Mouse (Mus musculus) adrenal gland, postnatal 4 days (tissue): Measurements from ENCODE around the gene Spaca4. TPM values are rescaled to one million over a fixed set of nuclear protein-coding genes. Genes with fewer than 3 reads are reported as not detected.

Experiments used
- DNase-seq, 2 experiments: peaks; one replicate each; pipeline ENCODE4 v3.0.0; 2021 to 2022; ENCODE audit warnings: low spot score in 2 of 2, mixed read lengths in 2 of 2
- total RNA-seq, 2 experiments: library from RNA; stranded (reverse); gene quantifications; 2 replicates each; pipeline ENCODE4 v1.2.3; 2021

The Spaca4 gene
- total RNA-seq, 2 experiments from 2014 or later = not detected

DNA sequence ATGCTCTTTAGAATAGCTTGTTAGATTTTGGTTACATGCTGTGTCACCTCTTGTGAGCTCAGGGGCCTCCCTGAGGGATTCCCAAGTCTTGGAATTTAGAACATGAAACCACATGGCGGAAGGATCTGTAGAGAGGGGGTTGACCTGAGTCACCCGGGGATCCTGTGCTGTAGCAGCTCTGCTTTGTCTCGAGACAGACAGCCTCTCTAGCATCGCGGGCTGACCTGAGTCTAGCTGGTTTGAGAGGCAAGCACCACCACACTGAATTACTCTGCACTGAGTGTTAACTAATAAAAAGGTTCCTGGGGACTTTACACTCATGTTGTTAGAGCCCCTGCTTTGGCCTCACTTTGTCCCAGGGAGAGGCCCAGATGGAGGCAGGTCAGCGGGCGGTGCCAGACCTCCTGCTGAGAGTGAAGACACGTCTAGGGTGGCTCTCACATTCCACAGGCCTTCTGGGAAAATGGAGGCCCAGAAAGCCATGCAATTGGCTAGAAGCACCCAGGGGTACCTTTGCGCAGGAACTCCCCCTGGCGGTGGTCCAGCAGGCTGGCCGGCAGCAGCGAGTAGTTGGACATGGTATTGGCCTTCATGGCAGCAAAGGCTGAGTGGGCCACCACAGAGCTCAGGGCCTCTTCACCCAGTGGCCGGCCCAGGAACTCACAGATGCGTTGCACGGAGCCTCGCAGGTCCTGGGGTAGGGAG, 5.3 kb upstream of the Spaca4 start:
- DNase-seq = no peak

DNA sequence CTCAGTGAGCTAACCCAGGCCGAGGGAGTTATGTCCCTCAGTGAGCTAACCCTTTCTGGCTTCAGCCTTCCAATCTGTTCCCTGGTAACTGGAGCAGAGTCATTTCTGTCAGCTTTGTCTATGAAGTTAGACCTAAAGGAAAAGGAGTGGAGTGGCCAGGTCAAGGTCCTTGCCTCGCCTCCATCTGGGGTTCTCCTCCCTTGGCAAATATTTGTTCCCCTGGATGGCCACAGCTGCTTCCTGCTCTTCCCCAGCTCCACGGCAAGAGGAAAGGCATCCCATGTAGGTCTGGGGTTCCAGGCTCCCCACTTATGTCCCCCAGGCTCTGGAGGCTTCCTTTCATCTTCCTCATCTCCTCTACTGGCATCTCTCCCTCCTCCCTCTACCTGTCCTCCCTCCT, 2.0 kb upstream of the Spaca4 start:
- no peak for DNase-seq

DNA sequence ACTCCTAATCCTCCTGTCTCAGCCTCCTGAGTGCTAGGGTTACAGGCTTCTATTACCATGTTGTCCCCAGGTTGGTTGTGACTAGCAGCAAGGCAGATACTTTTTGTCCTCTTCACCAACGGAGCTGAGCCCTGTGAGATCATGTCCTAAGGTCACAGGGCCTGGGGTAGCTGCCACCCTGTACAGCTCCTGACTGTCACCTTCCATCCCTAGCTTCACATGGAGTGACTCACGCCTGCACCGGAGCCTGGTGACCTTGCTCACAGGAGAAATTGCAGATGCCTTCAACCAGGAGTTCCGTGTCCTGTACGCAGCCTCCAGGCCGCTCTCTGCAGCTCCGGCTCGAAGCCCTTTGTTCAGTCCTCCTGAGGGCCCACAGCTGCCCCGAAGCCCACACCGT, 806 bp upstream of the Spaca4 start:
- DNase-seq = no peak

DNA sequence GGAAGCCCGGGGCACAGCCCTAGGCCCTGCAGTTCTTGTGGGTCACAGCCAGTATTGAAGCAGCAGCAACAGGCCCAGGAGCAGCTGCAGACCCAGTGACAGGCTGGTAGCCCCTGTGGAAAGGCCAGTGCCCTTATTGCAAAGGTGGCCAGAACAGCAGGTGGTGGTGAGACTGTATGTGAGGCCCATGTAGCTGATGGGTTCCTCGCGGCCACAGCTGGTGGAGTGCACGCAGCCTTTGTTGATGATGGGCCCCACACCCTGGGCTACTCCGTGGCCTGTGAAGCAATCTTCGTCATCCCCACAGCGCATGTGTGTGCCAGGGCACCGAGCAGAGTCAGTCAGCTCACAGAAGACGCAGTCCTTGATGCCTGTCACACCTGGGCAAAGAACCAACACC, 462 bp downstream of the Spaca4 start:
- no peak for DNase-seq

DNA sequence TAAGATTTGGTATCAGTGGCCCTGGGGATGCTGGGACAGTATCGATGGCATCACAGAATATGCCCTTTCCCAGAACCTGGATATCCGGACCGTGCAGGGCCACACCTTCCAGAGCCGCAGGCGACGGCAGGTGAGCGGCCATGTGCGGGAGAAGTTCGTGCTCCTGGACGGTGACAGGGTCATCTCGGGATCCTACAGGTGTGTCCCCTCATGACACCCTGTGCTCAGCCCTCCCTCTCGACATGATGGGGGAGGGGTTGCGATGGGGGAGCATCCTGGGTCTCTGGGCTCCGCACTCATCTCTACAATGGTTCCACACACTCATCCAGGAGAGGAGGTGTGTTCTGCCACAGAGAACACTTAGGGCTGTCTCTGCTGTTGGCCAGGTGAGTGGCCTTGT, 1.8 kb downstream of the Spaca4 start:
- no peak for DNase-seq

DNA sequence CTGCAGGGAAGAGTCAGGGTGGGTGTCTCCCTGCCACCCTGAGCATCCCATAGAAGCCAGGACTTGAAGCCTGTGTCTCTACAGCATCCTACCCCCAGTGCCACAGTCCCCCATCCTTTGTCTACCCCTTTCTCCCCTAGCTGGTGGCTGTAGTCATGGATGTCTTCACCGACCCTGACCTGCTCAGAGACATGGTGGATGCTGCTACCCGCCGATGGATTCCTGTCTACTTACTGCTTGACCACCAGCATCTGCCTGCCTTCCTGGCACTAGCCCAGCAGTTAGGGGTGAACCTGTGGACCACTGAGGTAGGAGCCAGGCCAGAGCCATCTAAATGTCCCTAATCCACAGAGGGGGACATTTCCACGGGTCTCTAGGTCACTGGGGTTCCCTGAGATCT, 2.3 kb downstream of the Spaca4 start:
- no peak for DNase-seq

DNA sequence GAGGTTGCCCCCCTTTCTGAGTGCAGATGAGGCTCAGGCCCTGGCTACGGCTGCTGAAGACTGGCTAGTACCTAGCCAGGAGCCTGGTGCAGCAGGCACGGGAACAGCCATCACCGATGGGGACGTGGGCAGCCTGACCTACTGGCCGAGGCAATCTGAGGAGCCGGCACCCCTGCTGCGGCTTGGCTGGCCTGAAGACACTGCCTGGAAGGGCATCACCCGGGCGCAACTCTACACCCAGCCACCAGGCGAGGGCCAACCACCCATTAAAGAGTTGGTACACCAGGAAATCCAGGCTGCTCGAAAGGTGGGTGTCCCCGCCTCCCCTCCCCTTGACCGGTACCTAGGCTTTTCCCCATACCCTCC, 3.3 kb downstream of the Spaca4 start:
- DNase-seq = no peak

DNA sequence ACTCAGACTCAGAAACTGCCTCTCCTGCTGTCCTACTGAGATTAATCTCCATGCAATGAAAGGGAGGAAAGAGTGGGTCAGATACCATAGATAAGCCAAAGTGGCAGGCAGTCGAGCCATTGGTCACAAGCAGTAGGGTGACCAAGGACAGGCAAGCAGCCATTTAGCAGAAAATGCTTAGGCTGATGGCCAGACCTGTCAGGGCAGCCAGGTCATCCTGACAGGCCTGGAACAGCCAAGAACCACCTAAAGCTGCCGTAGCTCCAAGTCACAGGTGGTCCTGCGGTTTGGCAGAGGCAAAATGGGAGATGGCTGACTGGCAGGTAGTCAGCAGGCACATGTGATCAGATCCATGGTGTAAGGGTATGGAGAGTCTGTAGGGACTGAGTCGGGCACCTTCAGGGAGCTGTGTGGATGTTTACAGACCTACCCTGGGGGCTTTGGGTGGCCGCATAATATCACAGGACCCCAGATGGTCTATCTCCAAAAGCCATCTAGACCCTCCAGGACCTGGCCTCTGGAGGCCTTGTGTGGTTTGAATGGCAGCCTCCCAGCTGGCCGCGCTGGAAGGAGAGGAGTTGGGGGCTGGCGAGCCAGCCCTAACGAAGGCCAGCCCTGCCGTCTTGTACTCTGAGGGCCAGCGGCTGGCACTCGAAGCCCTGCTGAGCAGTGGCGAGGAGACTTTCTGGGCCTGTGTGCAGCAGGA, 3.8 kb downstream of the Spaca4 start:
- DNase-seq = no peak

DNA sequence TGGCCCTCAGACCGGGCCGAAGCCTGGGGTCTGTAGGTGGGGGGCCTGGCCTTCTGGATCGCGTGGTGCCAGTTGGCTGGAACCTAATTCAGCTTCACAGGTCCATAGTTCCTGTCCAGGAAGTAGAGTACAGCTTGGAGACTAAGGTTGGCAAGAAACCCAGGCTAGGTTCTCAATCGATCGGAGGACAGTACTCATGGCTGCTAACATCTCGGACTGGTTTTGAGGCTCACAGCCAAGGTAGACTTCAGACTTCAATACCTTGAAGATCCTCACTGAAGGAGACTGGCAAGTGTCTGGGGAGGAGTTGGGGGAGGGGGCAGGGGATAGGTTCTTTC, 4.4 kb downstream of the Spaca4 start:
- no peak for DNase-seq

DNA sequence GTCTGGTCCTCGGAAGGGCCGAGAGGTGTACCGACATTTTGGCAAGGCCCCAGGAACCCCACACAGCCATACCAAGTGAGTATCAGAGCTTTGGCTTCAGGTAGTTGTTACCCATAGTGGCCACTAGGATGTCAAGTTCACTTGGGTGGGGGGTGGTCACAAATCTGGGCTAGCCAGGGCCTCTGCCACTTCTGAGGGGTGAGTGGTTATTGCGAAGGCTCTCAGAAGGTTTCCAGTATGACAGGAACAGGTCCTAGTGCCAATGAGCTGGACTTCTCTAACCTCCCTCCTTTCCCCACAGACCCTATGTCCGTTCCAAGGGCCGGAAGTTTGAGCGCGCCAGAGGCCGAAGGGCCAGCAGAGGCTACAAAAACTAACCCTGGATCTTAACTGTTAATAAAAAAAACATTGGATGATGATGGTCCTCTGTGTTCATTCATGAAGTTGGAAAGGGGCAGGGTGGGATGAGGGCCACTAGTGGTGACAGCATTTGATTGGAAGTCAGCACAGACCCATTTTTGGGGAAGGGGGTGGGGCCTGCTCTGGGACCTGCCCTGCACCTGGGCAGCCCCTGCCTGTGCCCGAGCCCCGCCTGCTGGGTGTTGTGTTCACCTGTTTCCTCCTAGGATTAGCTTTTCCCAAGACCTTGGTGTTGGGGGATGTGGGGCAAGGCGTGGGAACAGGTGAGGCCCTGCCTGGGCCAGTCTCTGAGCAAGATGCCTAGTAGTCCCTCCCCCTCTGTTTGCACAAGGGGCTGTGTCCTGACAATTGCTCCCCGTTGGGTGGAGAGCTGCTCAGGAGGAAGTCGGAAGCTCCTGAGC, 5.0 kb downstream of the Spaca4 start, which contains the start of gene Fam83e:
Gene Fam83e, plus strand, starts transcription at position 800 of the 821 bp plus-strand sequence.
- no peak for DNase-seq

DNA sequence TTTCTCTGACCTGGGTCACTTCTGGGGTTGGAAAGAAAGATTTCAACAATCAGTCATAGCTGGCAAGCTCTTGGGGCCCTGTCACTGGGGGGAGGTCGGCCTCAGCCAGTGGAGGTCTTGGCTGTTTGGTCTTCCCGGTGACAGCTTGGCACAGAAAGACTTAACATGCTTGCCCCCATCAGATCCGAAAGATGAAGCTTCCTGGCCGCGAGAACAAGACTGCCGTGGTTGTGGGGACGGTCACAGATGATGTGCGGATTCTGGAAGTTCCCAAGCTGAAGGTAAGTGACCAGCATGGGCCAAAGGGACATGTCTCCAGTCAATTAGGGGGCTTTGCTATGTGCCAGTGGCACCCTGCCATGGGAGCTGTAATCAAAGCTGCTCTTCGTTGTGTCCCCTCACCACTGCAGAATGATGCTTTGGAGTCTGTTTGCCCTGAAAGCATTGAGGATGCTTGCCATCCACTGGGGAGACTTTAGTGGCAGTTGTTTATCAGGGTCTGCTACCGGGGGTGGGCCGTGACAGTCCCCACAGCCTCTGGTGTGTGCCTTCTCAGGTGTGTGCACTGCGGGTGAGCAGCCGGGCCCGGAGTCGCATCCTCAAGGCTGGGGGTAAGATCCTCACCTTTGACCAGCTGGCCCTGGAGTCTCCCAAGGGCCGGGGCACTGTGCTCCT, 5.7 kb downstream of the Spaca4 start:
- no peak for DNase-seq

DNA sequence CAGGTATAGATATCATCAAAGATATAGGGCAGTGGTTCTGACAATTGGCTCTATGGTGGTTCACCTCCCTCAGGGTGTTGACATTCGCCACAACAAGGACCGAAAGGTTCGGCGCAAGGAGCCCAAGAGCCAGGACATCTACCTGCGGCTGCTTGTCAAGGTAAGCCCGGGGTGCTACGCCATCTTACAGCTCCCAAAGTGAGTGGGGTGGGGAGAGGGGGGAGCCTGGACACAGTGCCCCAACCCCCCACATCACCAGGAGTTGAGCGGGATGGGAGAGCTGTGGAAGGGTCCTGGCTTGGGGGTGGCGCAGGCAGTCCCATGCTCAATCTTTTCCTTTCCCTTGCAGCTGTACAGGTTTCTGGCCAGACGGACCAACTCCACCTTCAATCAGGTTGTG, 6.4 kb downstream of the Spaca4 start:
- DNase-seq = peak in 1 of 2 experiments; percentile 2

DNA sequence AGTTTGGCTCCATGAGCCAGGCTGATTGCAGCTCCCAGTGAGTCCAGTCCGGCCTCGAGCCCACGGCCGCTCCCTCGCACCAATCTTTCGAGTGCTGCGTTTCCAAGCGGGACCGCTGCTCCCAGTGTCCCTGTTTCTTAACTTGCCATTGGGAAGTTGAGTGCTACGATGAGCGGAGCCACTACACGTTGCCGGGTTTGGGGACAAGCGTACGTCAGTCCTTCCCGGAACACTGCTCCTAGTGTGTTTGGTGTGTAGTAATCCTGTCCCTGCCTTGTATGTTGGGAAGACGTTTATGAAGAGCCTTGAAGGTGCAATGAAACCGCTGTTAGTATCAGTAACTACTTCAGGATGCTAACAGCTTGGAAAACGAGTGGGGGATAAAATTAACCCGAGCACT, 7.3 kb downstream of the Spaca4 start:
- DNase-seq = no peak

DNA sequence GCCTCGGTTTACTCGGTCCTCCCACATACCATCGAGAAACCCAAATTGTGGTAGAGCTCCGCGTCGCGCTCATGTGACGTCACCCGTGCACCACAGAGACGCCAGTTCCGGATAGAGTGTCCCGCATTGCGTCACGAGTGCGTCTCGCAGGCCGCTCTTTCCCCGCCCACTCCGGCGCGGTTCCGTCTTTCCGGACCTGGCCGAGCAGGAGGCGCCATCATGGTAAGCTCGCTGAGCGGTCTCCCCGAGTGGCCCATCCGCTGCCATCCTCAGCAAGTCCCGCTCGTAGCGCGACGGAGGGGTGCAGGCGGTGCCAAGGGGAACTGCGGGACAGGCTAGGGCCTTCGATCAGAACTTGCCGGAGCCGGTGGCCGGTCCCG, 7.7 kb downstream of the Spaca4 start, which contains the start of gene Sphk2:
Gene Sphk2, minus strand, starts transcription at position 85 of the 380 bp plus-strand sequence.
- peak; percentile 93 to 96 for DNase-seq

DNA sequence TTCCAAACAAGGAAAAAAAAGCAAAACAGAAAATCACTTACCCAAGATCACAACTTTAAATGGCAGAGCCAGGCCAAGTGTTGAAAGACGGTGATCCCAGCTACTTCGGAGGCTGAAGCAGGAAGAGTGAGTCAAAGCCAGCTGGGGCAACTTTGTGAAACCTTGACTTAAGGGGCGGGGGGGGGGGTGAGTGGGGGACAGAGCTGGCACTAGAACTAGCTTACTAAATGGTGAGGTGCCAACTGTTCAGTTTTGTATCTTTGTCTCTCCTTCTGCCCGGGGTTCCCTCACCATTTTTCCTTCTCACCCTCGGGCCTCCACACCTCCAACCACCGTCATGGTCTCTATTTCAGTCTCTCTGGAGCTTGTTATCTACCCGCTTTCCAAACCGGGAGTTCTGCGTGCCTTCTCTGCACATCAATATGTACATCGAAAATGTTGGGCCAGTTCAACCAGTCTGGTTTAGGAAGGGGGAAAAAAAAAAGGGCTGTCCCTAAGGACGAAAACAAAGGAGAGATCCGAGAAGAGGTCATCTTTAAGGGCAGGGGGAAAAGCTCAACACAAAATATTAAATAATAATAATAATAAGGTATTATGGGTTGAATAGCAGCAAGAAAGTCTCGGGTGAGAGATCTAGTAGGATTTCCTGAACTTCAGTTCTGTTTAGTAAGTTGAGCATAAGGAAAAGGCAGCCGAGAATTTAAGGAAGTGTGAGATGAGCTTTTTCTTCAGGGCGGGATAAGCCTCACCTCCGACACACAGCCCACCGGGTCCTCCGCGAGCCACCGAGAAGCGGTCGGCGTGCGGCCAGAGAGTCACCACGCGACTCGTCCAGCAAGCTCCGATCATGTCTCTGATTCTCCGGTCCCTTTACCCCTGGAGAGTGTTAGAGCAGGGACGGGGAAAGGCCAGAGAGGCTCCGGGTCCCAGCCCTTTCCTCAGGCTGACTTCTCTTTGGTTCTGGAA, 8.4 kb downstream of the Spaca4 start:
- peak in 1 of 2 experiments; percentile 2 for DNase-seq

DNA sequence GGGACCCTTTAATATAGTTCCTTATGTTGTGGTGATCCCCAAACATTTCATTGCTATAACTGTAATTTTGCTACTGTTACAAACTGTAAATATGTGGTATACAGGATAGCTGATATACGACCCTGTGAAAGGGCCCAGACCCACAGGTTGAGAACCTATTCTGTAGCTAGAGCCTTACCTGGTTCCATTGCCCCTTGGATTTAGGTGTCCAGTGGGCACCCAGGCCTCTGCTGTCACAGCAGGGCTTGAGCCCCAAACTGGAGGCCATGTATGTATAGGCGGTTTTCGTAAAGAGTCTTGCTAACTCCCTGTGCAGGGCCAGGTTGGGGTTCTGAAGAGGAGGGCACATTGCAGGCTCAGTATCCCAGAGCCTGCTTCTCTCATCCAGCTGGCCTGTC, 9.2 kb downstream of the Spaca4 start:
- no peak for DNase-seq

DNA sequence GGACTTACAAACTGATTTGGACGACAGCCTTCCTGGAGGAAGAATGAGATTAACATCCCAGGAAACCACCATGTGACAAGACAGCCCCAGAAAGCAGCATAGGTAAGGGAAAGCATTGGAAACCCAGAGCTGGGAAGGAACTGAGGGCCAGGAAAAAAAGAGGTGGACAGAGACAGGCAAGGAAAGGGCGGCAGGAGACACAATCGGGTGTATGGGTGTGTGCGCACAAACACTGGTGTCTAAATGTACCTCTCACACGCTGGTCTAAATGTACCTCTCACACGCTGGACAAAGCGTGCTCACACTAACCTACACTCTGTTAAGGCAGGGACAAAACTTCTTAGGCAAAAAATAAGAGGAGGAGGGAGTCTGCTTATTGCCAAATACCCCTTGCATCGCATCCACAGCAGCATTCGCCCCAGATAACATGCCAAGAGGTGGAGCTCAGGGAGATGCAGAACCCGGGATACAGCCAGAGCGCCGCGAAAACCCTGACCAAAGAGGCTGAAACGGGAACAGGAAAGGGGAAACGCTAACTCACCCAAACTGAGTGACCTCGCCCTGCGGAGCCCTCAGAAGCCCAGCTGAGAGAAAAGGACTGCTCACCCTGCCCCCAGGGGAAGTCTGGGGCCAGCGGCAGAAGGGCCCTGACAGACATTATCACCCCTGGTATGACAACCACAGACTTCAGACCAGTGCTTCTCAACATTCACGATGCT, 9.7 kb downstream of the Spaca4 start:
- DNase-seq = no peak

DNA sequence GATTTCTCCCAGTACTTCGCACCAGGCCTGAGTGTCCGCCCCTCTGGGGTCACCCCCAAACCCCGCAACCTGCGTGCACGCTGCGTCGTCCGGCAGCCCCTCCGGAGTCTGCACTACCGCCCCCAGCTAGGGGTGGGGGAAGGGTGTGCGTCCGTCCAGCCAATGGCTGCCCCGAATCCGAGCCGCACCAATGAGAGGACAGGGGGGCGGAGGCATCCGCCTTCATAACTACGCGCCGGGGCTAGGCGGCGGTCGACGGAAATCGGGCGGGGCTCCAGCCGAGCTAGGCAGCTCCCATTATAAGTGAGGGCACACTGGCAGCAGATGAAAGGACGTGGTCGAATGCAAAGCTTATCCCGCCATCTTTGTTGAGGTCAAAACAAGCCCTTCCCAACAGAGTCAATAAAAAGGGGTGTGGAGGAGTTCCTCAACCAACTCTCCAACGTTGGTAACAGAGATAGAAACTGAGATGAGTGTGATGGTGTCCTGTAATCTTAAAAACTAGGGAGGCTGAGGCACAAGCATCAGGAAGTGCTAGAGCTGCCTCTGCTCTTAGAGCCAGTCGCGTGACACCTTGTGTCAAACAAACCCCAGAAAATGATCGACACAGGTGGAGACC, 10.4 kb downstream of the Spaca4 start, which contains the start of gene Rpl18:
Gene Rpl18, plus strand, starts transcription at position 368 of the 619 bp plus-strand sequence.
- peak; percentile 90 to 93 for DNase-seq

DNA sequence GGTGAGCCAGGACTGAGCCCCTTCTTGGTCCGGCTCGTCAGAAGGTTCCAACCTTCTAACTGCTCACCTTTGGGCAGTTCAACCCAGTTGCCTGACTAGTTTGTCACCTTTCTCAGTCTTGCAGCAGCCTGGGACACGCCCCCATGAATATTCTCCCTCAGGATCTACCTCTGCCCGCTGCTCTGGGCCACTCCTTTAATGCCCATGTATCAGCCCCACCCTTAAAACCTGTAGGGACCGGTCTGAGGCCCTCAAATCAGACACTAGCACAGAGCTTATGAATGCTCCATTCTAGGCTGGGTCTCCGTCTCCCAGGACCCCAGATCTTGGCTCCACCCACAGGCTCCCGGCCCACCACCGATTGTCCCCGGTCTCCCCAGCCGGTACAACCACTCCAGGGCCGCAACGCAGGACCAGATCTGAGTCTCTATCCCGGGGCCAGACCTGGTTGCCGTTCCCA, 11.0 kb downstream of the Spaca4 start:
- DNase-seq = no peak
